Mouse (Mus musculus): ENCODE results near the gene Psmb7. TPM values are rescaled to one million over a fixed set of nuclear protein-coding genes. Genes with fewer than 3 reads are reported as not detected.

Psmb7 gene
- total RNA-seq, 4 experiments from 2014 or later, result 190 to 208 (median 197) TPM

- no peak for DNase-seq (ENCODE audit: low spot score in 2 of 2)
These were observed 49.0 kb downstream of the Psmb7 start for GRCm38 (mm10) chr2:38594874-38595273.

- peak in 1 of 2 experiments; percentile 36 for DNase-seq (ENCODE audit: low spot score in 2 of 2)
These were observed 52.0 kb downstream of the Psmb7 start for GRCm38 (mm10) chr2:38591751-38592459.

- no peak for DNase-seq (ENCODE audit: low spot score in 2 of 2)
These were observed 57.2 kb downstream of the Psmb7 start for GRCm38 (mm10) chr2:38586733-38587132.

GRCm38 (mm10) chr2:38585379-38585736 is 58.5 kb downstream of the Psmb7 start:
- DNase-seq (ENCODE audit: low spot score in 2 of 2), result no peak

GRCm38 (mm10) chr2:38584514-38585378 is 59.1 kb downstream of the Psmb7 start:
- DNase-seq (ENCODE audit: low spot score in 2 of 2), result no peak

GRCm38 (mm10) chr2:38583982-38584381 is 59.9 kb downstream of the Psmb7 start:
- no peak for DNase-seq (ENCODE audit: low spot score in 2 of 2)

- DNase-seq (ENCODE audit: low spot score in 2 of 2), result no peak
These were observed 64.4 kb downstream of the Psmb7 start for GRCm38 (mm10) chr2:38579528-38579927.

GRCm38 (mm10) chr2:38578602-38579521 is 65.0 kb downstream of the Psmb7 start:
- peak; percentile 60 to 64 for DNase-seq (ENCODE audit: low spot score in 2 of 2)

- DNase-seq (ENCODE audit: low spot score in 2 of 2), result no peak
These were observed 69.2 kb downstream of the Psmb7 start for GRCm38 (mm10) chr2:38574697-38575096.

- DNase-seq (ENCODE audit: low spot score in 2 of 2), result no peak
These were observed 71.8 kb downstream of the Psmb7 start for GRCm38 (mm10) chr2:38571971-38572601.

GRCm38 (mm10) chr2:38562596-38562995 is 81.3 kb downstream of the Psmb7 start:
- DNase-seq (ENCODE audit: low spot score in 2 of 2), result no peak

- no peak for DNase-seq (ENCODE audit: low spot score in 2 of 2)
These were observed 83.3 kb downstream of the Psmb7 start for GRCm38 (mm10) chr2:38560296-38561227.

- DNase-seq (ENCODE audit: low spot score in 2 of 2), result no peak
These were observed 87.2 kb downstream of the Psmb7 start for GRCm38 (mm10) chr2:38556721-38557120.

GRCm38 (mm10) chr2:38555659-38556058 is 88.2 kb downstream of the Psmb7 start:
- no peak for DNase-seq (ENCODE audit: low spot score in 2 of 2)

GRCm38 (mm10) chr2:38554226-38554995 is 89.5 kb downstream of the Psmb7 start:
- no peak for DNase-seq (ENCODE audit: low spot score in 2 of 2)

GRCm38 (mm10) chr2:38552004-38552443 is 91.9 kb downstream of the Psmb7 start:
- no peak for DNase-seq (ENCODE audit: low spot score in 2 of 2)

GRCm38 (mm10) chr2:38547793-38548517 is 95.9 kb downstream of the Psmb7 start:
- DNase-seq (ENCODE audit: low spot score in 2 of 2), result no peak

GRCm38 (mm10) chr2:38546748-38547147 is 97.1 kb downstream of the Psmb7 start:
- DNase-seq (ENCODE audit: low spot score in 2 of 2), result no peak
